Mouse (Mus musculus) brain, embryonic 14.5 days (tissue): ENCODE measurements at regions not wholly inside any gene's neighbourhood (a gene's known extent, or its start where the extent isn't known, plus 50 kb on each side); places are given as distances from the start of the nearest gene placed in this dataset.

Experiments
- DNase-seq: peaks from one replicate; pipeline ENCODE4 v3.0.0-alpha.2; 2011; ENCODE audit warnings: low read depth
- CTCF ChIP-seq: fragments of 200-500 bp; IDR thresholded peaks from 2 replicates; pipeline ENCODE4 v1.5.1; 2012; ENCODE audit warnings: inconsistent platforms, mild to moderate bottlenecking, moderate library complexity, borderline replicate concordance; ENCODE audit not compliant: insufficient read depth, insufficient read length; ENCODE audit errors: extremely low read depth
- POLR2A ChIP-seq: fragments of 200-500 bp; IDR thresholded peaks from 2 replicates; pipeline ENCODE4 v1.6.1; 2012; ENCODE audit warnings: mild to moderate bottlenecking, inconsistent platforms, borderline replicate concordance; ENCODE audit not compliant: poor library complexity, insufficient read depth, insufficient read length, severe bottlenecking; ENCODE audit errors: extremely low read depth

- DNase-seq = peak; percentile 93
- no peak for TF ChIP-seq POLR2A
- no peak for TF ChIP-seq CTCF
Observed at GRCm38 (mm10) chr5:118413428-118414282, 146.8 kb upstream of the Med13l start.

- DNase-seq = no peak
Observed at GRCm38 (mm10) chr5:118419344-118420037, 141.0 kb upstream of the Med13l start.

GRCm38 (mm10) chr5:118421884-118422821 is 138.3 kb upstream of the Med13l start:
- DNase-seq = peak; percentile 96
- TF ChIP-seq CTCF (no peak), POLR2A (no peak)

More at GRCm38 (mm10) chr5:118419344-118420037, 141.0 kb upstream of the Med13l start:
- TF ChIP-seq POLR2A (no peak), CTCF (no peak)

GRCm38 (mm10) chr5:118424177-118424576 is 136.3 kb upstream of the Med13l start:
- TF ChIP-seq CTCF (no peak), POLR2A (no peak)
- no peak for DNase-seq

GRCm38 (mm10) chr5:118424764-118425568 is 135.5 kb upstream of the Med13l start:
- DNase-seq = peak; percentile 74
- no peak for TF ChIP-seq POLR2A
- no peak for TF ChIP-seq CTCF

DNA sequence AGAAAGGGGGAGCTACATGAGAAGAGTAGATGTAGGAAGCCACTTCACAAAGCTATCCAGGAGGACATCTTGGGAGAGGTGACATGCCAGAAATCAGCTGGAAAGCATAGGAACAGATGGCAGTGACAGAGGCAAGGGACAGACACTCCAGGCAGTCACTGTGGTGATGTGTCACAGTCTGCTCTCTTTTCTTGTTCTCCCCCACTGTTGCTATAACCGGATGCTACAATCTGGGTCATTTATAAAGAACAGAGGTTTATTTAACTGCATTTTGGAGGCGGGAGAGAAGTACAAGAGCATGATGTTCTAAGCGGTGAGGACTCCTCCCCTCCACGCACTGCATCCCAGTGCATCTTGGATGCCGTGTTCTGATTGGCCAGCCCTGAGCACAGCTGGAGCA is 133.8 kb upstream of the Med13l start:
- no peak for TF ChIP-seq CTCF
- TF ChIP-seq POLR2A = no peak
- no peak for DNase-seq

DNA sequence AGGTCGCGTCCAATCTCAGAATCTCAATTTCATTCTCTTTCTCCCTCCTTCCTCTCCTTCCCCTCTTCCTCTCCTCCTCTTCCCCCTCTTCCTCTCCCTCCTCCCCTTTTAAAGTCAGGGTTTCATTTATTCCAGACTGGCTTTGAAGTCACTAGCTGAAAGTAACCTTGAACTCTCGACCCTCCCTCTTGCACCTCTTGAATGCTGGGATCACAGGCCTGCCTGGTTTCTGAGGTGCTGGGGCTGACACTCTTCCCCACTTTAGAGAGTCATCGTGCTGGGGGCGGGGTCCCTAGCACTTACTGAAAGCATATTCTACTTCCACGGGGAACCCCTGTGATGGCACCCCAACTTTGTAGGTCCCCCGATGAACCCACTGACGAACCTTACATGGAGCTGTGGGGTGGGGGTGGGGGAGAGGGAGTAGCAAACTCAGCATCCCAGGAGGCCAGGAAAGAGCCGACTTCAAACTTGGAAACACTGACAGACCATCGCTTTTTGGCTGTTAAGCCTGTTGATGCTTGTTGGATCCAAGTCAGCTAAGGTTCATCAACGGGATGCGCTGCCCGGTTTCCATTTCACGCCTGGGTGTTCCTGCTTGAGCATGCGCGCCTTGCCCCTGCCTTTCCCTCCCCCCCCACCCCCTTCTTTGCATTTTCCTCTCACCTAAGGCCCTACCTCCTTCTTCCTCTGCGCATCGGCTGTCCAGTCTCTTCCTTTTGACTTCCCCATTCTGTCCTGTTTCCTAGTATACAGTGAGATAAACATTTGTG is 132.0 kb upstream of the Med13l start:
- DNase-seq = no peak
- TF ChIP-seq CTCF = no peak
- TF ChIP-seq POLR2A = no peak

- no peak for DNase-seq
- TF ChIP-seq CTCF = no peak
- TF ChIP-seq POLR2A = no peak
Observed at GRCm38 (mm10) chr5:118433599-118433998, 126.9 kb upstream of the Med13l start.

- TF ChIP-seq POLR2A (no peak), CTCF (no peak)
- peak; percentile 78 for DNase-seq
Observed at GRCm38 (mm10) chr5:118434718-118435555, 125.5 kb upstream of the Med13l start.

DNA sequence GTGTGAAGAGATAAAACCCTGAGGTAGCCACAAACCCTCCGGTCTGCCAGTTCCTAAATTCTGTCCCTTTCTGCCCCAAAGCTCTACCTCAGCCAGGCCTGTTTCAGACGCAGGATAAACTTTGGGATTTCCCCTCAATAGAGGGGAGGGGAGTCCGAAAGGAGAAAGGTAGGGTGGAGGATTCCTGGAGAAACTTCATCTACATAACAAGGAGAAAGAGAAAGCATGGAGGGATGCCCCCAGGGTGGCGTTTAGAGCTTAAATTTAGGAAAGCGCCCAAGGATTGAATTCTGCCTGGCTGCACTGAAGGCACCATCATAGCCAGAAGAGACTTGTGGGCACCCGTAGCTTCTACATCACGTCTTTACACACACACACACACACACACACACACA is 124.9 kb upstream of the Med13l start:
- no peak for DNase-seq
- TF ChIP-seq CTCF (no peak), POLR2A (no peak)

GRCm38 (mm10) chr5:118436035-118436434 is 124.4 kb upstream of the Med13l start:
- no peak for TF ChIP-seq CTCF
- no peak for TF ChIP-seq POLR2A
- no peak for DNase-seq
